Mouse (Mus musculus) kidney, adult 2 months (tissue): ENCODE measurements around the gene Kazn. TPM values are rescaled to one million over a fixed set of nuclear protein-coding genes. Genes with fewer than 3 reads are reported as not detected.

Experiments used
- DNase-seq: peaks from one replicate; pipeline ENCODE4 v3.0.0; 2021
- H3K27ac ChIP-seq: fragments of 200-500 bp; 2 replicates; pipeline ENCODE4 v1.5.1; 2012; ENCODE audit warnings: low read depth, low read length, control low read depth, inconsistent platforms; ENCODE audit not compliant: insufficient read depth
- H3K27me3 ChIP-seq: fragments of 200-500 bp; replicated peaks from 2 replicates; pipeline ENCODE4 v1.6.1; 2012; ENCODE audit warnings: mild to moderate bottlenecking, moderate library complexity, low read length, inconsistent platforms; ENCODE audit not compliant: control insufficient read depth, insufficient read depth
- H3K36me3 ChIP-seq: fragments of 200-500 bp; 2 replicates; pipeline ENCODE4 v1.6.1; 2012; ENCODE audit warnings: mild to moderate bottlenecking, moderate library complexity, low read length, inconsistent platforms; ENCODE audit not compliant: control insufficient read depth, insufficient read depth
- H3K4me1 ChIP-seq: fragments of 200-500 bp; 2 replicates; pipeline ENCODE4 v1.6.1; 2011; ENCODE audit warnings: low read length; ENCODE audit not compliant: control insufficient read depth, insufficient read depth
- H3K4me3 ChIP-seq: fragments of 200-500 bp; 2 replicates; pipeline ENCODE4 v1.5.1; 2011; ENCODE audit warnings: mild to moderate bottlenecking, low read depth, low read length, control low read depth; ENCODE audit not compliant: insufficient read depth
- CTCF ChIP-seq: fragments of 200-500 bp; conservative IDR thresholded peaks from 2 replicates; pipeline ENCODE4 v1.5.1; 2011; ENCODE audit warnings: low read depth, mild to moderate bottlenecking, control low read depth, low read length, moderate library complexity, mixed read lengths; ENCODE audit not compliant: insufficient read depth, insufficient read length
- POLR2A ChIP-seq: fragments of 200-500 bp; IDR thresholded peaks from one replicate; pipeline ENCODE4 v1.6.1; 2011; ENCODE audit warnings: low read depth, low read length, control low read depth
- WGBS: fragments of 180-500 bp; shearing (Covaris S2); methylation state at CpG from one replicate; pipeline ENCODE4 v1.1.7; 2018; 5-methylcytosine and 5-hydroxymethylcytosine counted together
- polyA plus RNA-seq: library from polyadenylated mRNA; depleted of rRNA; stranded (reverse); fragments of >200 nt; gene quantifications from 2 replicates; pipeline ENCODE4 v1.2.3, GENCODE M21; 2012

Kazn gene
- polyA plus RNA-seq, 1 experiment, result 76.1 TPM

GRCm38 (mm10) chr4:142251471-142252354 lies 12.5 kb upstream of the Kazn start:
- TF ChIP-seq CTCF, result no peak
- no peak for TF ChIP-seq POLR2A
- no peaks in the 10 kb centered on the region for H3K27me3 ChIP-seq
- 0 out of 2 replicates have a peak, but pooled peaks cover 2% of the 10 kb centered on the region for H3K4me1 ChIP-seq
- H3K4me3 ChIP-seq, result no peak overlapping the region
- DNase-seq, result peak; percentile 21
- H3K36me3 ChIP-seq, result no peaks in the 10 kb centered on the region
- WGBS, result 41% methylated on average over 12 of the region's 12 CpGs
- H3K27ac ChIP-seq, result no peak overlapping the region

- Histone ChIP-seq H3K27ac (no peak overlapping the region), H3K27me3 (no peaks in the 10 kb centered on the region), H3K36me3 (no peaks in the 10 kb centered on the region), H3K4me3 (no peak overlapping the region), H3K4me1 (0 out of 2 replicates have a peak, but pooled peaks cover 2% of the 10 kb centered on the region)
- DNase-seq, result no peak
- no peak for TF ChIP-seq POLR2A
- TF ChIP-seq CTCF, result no peak
- WGBS, result 93% methylated on average over 8 of the region's 8 CpGs
Measured at GRCm38 (mm10) chr4:142250054-142250453, 10.9 kb upstream of the Kazn start.

- Histone ChIP-seq H3K4me3 (no peak overlapping the region), H3K27me3 (no peaks in the 10 kb centered on the region), H3K4me1 (0 out of 2 replicates have a peak, but pooled peaks cover 2% of the 10 kb centered on the region), H3K36me3 (no peaks in the 10 kb centered on the region), H3K27ac (no peak overlapping the region)
- TF ChIP-seq POLR2A, result no peak
- TF ChIP-seq CTCF, result peak; percentile 71
- DNase-seq, result peak; percentile 64
- 37% methylated on average over 9 of the region's 9 CpGs for WGBS
Measured at GRCm38 (mm10) chr4:142249401-142249800, 10.2 kb upstream of the Kazn start.

GRCm38 (mm10) chr4:142248426-142248825 lies 9.2 kb upstream of the Kazn start:
- no peaks in the 10 kb centered on the region for H3K27me3 ChIP-seq
- no peaks in the 10 kb centered on the region for H3K36me3 ChIP-seq
- TF ChIP-seq POLR2A (no peak), CTCF (peak; percentile 91)
- H3K4me1 ChIP-seq, result 0 out of 2 replicates have a peak, but pooled peaks cover 2% of the 10 kb centered on the region
- DNase-seq, result peak; percentile 83
- H3K4me3 ChIP-seq, result no peak overlapping the region
- WGBS, result 12% methylated on average over 5 of the region's 5 CpGs
- no peak overlapping the region for H3K27ac ChIP-seq

- 62% methylated on average over 5 of the region's 5 CpGs for WGBS
- Histone ChIP-seq H3K36me3 (no peaks in the 10 kb centered on the region), H3K27ac (no peak overlapping the region), H3K4me3 (no peak overlapping the region), H3K27me3 (no peaks in the 10 kb centered on the region), H3K4me1 (peaks cover 2% of the 10 kb centered on the region; the same call in 1 of the 2 replicates)
- no peak for TF ChIP-seq CTCF
- TF ChIP-seq POLR2A, result no peak
- no peak for DNase-seq
Measured at GRCm38 (mm10) chr4:142246698-142247097, 7.5 kb upstream of the Kazn start.

GRCm38 (mm10) chr4:142244641-142245040 lies 5.4 kb upstream of the Kazn start:
- TF ChIP-seq CTCF (no peak), POLR2A (no peak)
- H3K36me3 ChIP-seq, result no peaks in the 10 kb centered on the region
- H3K27me3 ChIP-seq, result no peaks in the 10 kb centered on the region
- DNase-seq, result no peak
- no peak overlapping the region for H3K27ac ChIP-seq
- H3K4me3 ChIP-seq, result no peak overlapping the region
- 85% methylated on average over 5 of the region's 5 CpGs for WGBS
- no peaks in the 10 kb centered on the region; the same call in 1 of the 2 replicates for H3K4me1 ChIP-seq

GRCm38 (mm10) chr4:142242750-142243383 lies 3.7 kb upstream of the Kazn start:
- Histone ChIP-seq H3K4me3 (no peak overlapping the region), H3K27me3 (no peaks in the 10 kb centered on the region), H3K27ac (peak overlapping the region; percentile 34; the same call in 1 of the 2 replicates), H3K4me1 (peaks cover 3% of the 10 kb centered on the region; the same call in 1 of the 2 replicates), H3K36me3 (no peaks in the 10 kb centered on the region)
- 77% methylated on average over 6 of the region's 6 CpGs for WGBS
- DNase-seq, result peak; percentile 60
- TF ChIP-seq CTCF (no peak), POLR2A (no peak)
